Mouse (Mus musculus) lung, postnatal 0 days (tissue): ENCODE measurements around the gene Cd52. TPM values are rescaled to one million over a fixed set of nuclear protein-coding genes. Genes with fewer than 3 reads are reported as not detected.
"Not testable (repeated sequence)": the region's sequence is repeated elsewhere in the genome, so short reads cannot be mapped to it uniquely, and the experiment has no call there.

ENCODE experiments used
- ATAC-seq: fragments of 200-750 bp; cut with Nextera tagmentation; 2 replicates; pipeline ENCODE4 v1.8.0; 2017; ENCODE audit warnings: moderate library complexity
- DNase-seq: peaks from one replicate; pipeline ENCODE4 v3.0.0-alpha.2; 2016; ENCODE audit warnings: low spot score
- H3K27ac ChIP-seq: fragments of 300-500 bp; sonication (generic); 2 replicates; pipeline ENCODE4 v1.5.1; 2014; ENCODE audit warnings: antibody characterized with exemption, mild to moderate bottlenecking, low read length, mixed read lengths
- H3K27me3 ChIP-seq: fragments of 300-500 bp; sonication (generic); replicated peaks from 2 replicates; pipeline ENCODE4 v1.6.1; 2014; ENCODE audit warnings: low read length, mixed read lengths; ENCODE audit not compliant: insufficient read depth
- H3K36me3 ChIP-seq: fragments of 300-500 bp; sonication (generic); 2 replicates; pipeline ENCODE4 v1.6.1; 2014; ENCODE audit warnings: low read length, mixed read lengths; ENCODE audit not compliant: insufficient read depth
- H3K4me1 ChIP-seq: fragments of 300-500 bp; sonication (generic); 2 replicates; pipeline ENCODE4 v1.6.1; 2014; ENCODE audit warnings: antibody characterized with exemption, low read depth, low read length, mixed read lengths; ENCODE audit not compliant: insufficient read depth
- H3K4me2 ChIP-seq: fragments of 300-500 bp; sonication (generic); replicated peaks from 2 replicates; pipeline ENCODE4 v1.6.1; 2014; ENCODE audit warnings: low read depth, mild to moderate bottlenecking, low read length, moderate library complexity, mixed read lengths
- H3K4me3 ChIP-seq: fragments of 300-500 bp; sonication (generic); 2 replicates; pipeline ENCODE4 v1.5.1; 2014; ENCODE audit warnings: low read depth, low read length
- H3K9ac ChIP-seq: fragments of 300-500 bp; sonication (generic); replicated peaks from 2 replicates; pipeline ENCODE4 v1.6.1; 2014; ENCODE audit warnings: low read depth, mild to moderate bottlenecking
- H3K9me3 ChIP-seq: fragments of 300-500 bp; sonication (generic); 2 replicates; pipeline ENCODE4 v1.6.1; 2016; ENCODE audit warnings: low read length, mixed read lengths
- CTCF ChIP-seq: IDR thresholded peaks from 2 replicates; pipeline ENCODE4 v1.5.1; 2016; ENCODE audit warnings: antibody characterized with exemption, mild to moderate bottlenecking
- EP300 ChIP-seq: IDR thresholded peaks from 2 replicates; pipeline ENCODE4 v1.6.1; 2016; ENCODE audit warnings: antibody characterized with exemption, mild to moderate bottlenecking, control low read depth
- WGBS: fragments of 180-500 bp; shearing (Covaris S2); extraction: QIAGEN DNeasy Blood & Tissue Kit; methylation state at CpG from one replicate; pipeline ENCODE4 v1.1.7; 2014; 5-methylcytosine and 5-hydroxymethylcytosine counted together
- polyA plus RNA-seq: library from polyadenylated mRNA; unstranded; fragments of >200 nt; fragmentation: Nextera tagmentation; extraction: Ambion mirVana; gene quantifications from 2 replicates; pipeline ENCODE4 v1.2.1, GENCODE M21; 2015

Gene Cd52
- 65.8 and 65.9 TPM in 2 replicates for polyA plus RNA-seq

GRCm38 (mm10) chr4:134094923-134095547 is at the start of gene Cd52:
Cd52 (minus strand) TSS chr4:134095082.
- Histone ChIP-seq H3K4me1 (no peaks in the 10 kb centered on the region), H3K9me3 (no peaks in the 10 kb centered on the region), H3K9ac (no peak within 1 kb of the TSS), H3K27ac (0 out of 2 replicates have a peak within 1 kb of the TSS, but pooled peaks have one; percentile 20), H3K27me3 (no peaks in the 10 kb centered on the region), H3K36me3 (no peaks in the 10 kb centered on the region), H3K4me2 (no peak within 1 kb of the TSS), H3K4me3 (no peak within 1 kb of the TSS)
- ATAC-seq (no peak), DNase-seq (peak; percentile 52)
- 66% methylated on average over 3 of the region's 3 CpGs for WGBS
- TF ChIP-seq CTCF (no peak), EP300 (no peak)

- H3K4me2 ChIP-seq, H3K9ac ChIP-seq, H3K36me3 ChIP-seq, H3K9me3 ChIP-seq, ATAC-seq, H3K4me3 ChIP-seq, H3K27me3 ChIP-seq, DNase-seq, H3K4me1 ChIP-seq, H3K27ac ChIP-seq: not testable (repeated sequence)
- WGBS, result 96% methylated on average over 5 of the region's 5 CpGs
Observed at GRCm38 (mm10) chr4:134144297-134144696, 49.4 kb upstream of the Cd52 start.

- Histone ChIP-seq H3K4me2 (no peak overlapping the region), H3K4me1 (no peaks in the 10 kb centered on the region), H3K27ac (no peak overlapping the region), H3K27me3 (no peaks in the 10 kb centered on the region), H3K9ac (no peak overlapping the region), H3K9me3 (no peaks in the 10 kb centered on the region), H3K36me3 (no peaks in the 10 kb centered on the region), H3K4me3 (no peak overlapping the region)
- no peak for DNase-seq
- TF ChIP-seq CTCF (0 out of 2 replicates have a peak, but pooled peaks have one; percentile 8), EP300 (no peak)
- ATAC-seq, result no peak
- 82% methylated on average over 2 of the region's 2 CpGs for WGBS
Observed at GRCm38 (mm10) chr4:134138857-134139256, 44.0 kb upstream of the Cd52 start.

- Histone ChIP-seq H3K9ac (no peak overlapping the region), H3K9me3 (no peaks in the 10 kb centered on the region), H3K36me3 (no peaks in the 10 kb centered on the region), H3K4me1 (no peaks in the 10 kb centered on the region), H3K27me3 (no peaks in the 10 kb centered on the region), H3K4me2 (no peak overlapping the region), H3K27ac (no peak overlapping the region), H3K4me3 (no peak overlapping the region)
- TF ChIP-seq CTCF, result no peak
- no peak for TF ChIP-seq EP300
- DNase-seq, result no peak
- WGBS, result 29% methylated on average over 3 of the region's 3 CpGs
- no peak for ATAC-seq
Observed at GRCm38 (mm10) chr4:134136280-134136926, 41.5 kb upstream of the Cd52 start.

- no peaks in the 10 kb centered on the region for H3K9me3 ChIP-seq
- ATAC-seq, result no peak
- H3K36me3 ChIP-seq, result no peaks in the 10 kb centered on the region
- no peak for DNase-seq
- TF ChIP-seq EP300 (no peak), CTCF (no peak)
- H3K4me2 ChIP-seq, result no peak overlapping the region
- no peaks in the 10 kb centered on the region for H3K27me3 ChIP-seq
- H3K27ac ChIP-seq, result no peak overlapping the region
- WGBS, result 60% methylated on average over 8 of the region's 8 CpGs
- H3K9ac ChIP-seq, result no peak overlapping the region
- H3K4me1 ChIP-seq, result peaks cover 4% of the 10 kb centered on the region; the same call in 1 of the 2 replicates
- H3K4me3 ChIP-seq, result no peak overlapping the region
Observed at GRCm38 (mm10) chr4:134132519-134133095, 37.7 kb upstream of the Cd52 start.

- Histone ChIP-seq H3K27me3 (no peaks in the 10 kb centered on the region), H3K9me3 (no peaks in the 10 kb centered on the region), H3K4me3 (no peak overlapping the region), H3K36me3 (no peaks in the 10 kb centered on the region), H3K4me1 (peaks cover 4% of the 10 kb centered on the region; the same call in 1 of the 2 replicates), H3K9ac (no peak overlapping the region), H3K4me2 (no peak overlapping the region), H3K27ac (no peak overlapping the region)
- ATAC-seq, result no peak
- no peak for TF ChIP-seq EP300
- no peak for TF ChIP-seq CTCF
- DNase-seq, result no peak
- 62% methylated on average over 3 of the region's 3 CpGs for WGBS
Observed at GRCm38 (mm10) chr4:134132117-134132516, 37.2 kb upstream of the Cd52 start.
